Mouse (Mus musculus) neutrophil, adult 5-6 weeks (primary cell): ENCODE measurements around the gene Adamts17. TPM values are rescaled to one million over a fixed set of nuclear protein-coding genes. Genes with fewer than 3 reads are reported as not detected.

Experiments used
- ATAC-seq: fragments of 151-379, 151-347 bp; 2 replicates; pipeline ENCODE4 v1.8.0; 2017; ENCODE audit warnings: mild to moderate bottlenecking, moderate TSS enrichment; ENCODE audit not compliant: insufficient number of reproducible peaks, poor library complexity, low FRiP score, severe bottlenecking; ENCODE audit errors: extremely low read depth
- total RNA-seq: library from RNA; stranded (forward); fragments of 200-1000 nt; gene quantifications from 2 replicates; pipeline ENCODE4 v1.2.3, GENCODE M21; 2017

Adamts17 gene
- total RNA-seq, 1 experiment from 2014 or later: not detected

DNA sequence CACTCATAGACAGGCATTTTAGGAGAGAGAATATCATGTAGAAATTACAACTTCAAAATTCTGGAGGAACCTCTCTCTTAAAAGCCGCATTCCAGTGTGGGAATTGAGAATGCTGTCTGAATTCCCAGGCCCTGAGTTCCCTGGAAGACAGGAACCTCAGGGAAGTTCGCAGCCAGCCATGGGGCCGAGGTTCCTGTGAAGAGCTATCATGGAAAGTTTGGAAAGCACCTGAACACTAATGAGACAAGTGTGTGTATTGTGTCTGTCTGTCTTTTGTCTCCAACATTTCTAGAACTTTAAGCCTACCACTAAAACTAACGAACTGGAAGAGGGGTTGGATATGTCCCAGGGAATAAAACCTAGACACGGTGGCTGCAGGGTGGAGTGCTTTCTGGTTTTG, 170.3 kb downstream of the Adamts17 start:
- ATAC-seq: no peak

GRCm38 (mm10) chr7:67012011-67012751, 172.6 kb downstream of the Adamts17 start:
- no peak for ATAC-seq

DNA sequence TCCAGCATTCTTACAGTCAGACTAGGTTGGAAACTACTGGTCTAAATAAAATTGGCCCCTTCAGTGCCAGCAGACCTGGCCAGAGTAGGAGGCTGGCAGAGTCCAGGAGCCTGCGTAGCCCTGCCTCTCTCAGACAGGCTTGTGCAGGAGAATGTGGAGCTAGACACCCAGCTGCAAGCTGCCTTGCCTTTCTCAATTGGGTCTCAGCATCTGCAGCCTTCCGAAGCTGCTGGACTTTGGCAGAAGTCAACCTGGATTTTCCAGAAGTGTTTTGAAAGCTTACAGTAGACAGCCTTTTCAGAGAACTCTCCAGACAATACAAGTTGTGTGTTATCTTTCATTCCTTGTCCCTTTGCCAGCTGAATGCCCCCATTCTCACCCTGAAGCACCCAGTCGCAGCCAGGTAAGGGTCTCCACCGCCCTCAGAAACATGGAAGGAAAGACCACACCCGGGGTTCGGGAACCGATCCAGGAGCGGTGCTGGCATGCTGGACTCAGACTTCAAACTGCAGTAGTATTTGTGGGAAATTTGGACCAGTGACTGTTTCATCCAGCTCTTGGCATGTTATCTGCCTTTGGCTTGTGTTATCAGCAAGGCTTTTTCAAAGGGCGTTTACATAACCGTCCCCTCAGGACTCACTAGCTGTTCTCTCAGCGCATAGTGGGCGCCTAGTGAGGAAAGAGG, 173.8 kb downstream of the Adamts17 start:
- no peak for ATAC-seq

- no peak for ATAC-seq
Observed at GRCm38 (mm10) chr7:67019937-67020336, 180.4 kb downstream of the Adamts17 start.

DNA sequence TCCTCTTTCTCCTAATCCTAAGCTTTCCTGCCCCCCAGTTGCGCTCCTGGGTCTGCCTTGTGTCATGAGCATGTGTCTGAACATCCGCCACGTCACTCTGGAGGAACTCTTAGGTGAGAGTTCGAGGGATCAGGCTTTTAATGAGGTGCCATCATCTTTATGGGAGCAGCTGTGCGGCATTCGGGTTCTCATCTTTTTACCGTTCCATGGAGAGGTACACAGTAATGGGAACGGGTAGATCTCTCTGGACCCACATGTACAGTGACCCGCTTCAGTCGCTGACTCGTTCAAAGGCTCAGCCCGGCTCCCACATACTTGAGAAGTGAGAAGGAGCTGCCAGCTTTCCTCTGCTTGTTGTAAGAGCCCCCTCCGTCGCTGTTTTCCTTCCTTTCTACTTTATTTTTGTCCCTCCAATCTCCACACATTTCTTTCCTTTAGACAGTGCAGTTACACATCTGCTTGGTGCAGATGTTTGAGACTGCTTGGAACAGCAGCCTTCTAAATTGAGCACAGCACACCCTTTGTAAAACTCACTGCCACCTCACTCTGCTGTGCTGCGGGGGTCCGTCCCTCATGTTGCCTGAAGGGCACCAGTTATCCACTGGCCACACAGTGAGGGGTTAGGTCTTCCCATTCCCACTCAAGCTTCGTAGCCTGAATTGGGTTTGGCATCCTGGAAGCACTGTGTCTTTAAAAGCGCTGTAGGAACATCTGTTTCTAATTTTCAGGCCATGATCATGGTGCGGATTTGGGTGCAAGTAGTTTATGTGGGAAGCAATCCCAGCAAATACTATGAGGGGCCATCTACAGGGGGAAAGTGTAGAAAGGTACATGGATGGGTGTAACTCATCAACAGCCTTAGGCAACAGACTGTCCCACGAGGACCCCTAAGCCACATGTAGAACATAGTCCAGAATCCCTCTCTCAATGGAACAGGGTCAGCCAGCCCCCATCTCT, 186.9 kb downstream of the Adamts17 start:
- no peak for ATAC-seq

GRCm38 (mm10) chr7:67027216-67027615, 187.7 kb downstream of the Adamts17 start:
- no peak for ATAC-seq

DNA sequence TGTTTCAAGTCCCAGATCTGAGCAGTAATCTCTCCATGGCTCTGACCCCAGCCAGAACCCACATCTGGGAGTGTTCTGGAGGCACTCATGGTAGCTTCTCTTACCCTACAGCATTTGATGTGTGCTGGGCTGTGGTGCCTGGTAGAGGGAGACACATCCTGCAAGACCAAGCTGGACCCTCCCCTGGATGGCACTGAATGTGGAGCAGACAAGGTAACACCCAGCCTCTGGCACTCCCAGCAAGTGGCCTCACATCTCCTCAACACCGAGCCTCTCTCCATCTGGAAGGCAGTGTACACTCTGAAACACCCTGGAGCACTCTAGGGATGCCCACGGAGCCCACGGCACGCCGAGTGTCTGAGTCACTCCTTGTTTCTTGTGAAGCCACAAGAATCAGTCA, 188.2 kb downstream of the Adamts17 start:
- no peak for ATAC-seq

DNA sequence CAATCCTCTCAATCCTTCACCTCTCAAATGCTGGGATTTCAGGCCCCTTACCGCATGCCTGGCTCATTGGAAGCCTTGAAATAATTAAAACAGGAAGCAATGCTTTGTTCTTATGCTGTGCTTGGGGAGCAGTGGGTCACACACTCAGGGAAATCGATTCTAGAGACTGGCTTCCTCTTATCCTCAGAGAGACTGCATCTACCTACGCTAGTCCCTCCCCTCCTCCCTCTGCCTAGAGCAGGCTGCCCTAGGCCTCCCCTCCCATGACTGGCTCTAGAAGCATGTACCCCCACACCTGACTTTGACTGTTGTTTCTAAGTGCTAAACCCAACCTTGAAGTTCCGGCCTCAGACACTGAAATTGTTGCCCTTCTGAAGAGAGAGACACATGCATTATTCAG, 189.4 kb downstream of the Adamts17 start:
- ATAC-seq: no peak

- no peak for ATAC-seq
Observed at GRCm38 (mm10) chr7:67029481-67029880, 189.9 kb downstream of the Adamts17 start.

GRCm38 (mm10) chr7:67031284-67031683, 191.7 kb downstream of the Adamts17 start:
- ATAC-seq: no peak

DNA sequence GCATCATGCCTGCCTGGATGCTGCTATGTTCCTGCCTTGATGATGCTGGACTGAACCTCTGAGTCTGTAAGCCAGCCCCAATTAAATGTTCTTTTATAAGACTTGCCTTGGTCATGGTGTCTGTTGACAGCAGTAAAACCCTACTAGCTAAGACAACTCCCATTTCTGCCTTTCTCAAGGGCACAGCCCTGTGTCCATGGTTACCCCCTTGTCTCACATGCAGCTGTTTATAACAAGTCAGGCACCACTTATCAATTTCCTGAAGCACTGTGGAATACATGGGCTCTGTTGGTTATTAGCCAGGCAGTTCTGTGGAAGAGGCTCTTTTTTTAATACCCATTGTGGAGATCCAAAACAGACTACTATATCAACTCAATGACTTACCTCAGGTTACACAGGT, 193.1 kb downstream of the Adamts17 start:
- ATAC-seq: no peak

GRCm38 (mm10) chr7:67034369-67034768, 194.8 kb downstream of the Adamts17 start:
- ATAC-seq: no peak

DNA sequence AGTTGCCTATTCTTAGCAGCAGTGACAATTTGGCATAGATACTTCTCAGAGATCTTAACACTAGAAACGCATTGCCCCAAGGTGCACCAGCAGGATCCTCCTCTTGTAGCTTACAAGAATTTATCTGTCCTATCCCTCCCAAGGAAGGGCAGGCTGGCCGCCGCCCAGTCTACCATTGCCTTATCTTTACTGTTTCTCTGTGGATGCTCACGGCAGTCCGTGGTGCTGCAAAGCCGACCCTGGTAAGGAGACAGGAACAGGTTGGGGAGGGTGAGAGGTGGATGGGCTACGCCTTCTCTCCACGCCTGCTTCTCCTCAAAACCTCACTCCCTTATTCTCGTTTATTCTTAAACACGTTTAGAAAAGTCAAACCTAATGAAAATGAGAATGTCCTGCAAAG, 195.7 kb downstream of the Adamts17 start:
- ATAC-seq: no peak

DNA sequence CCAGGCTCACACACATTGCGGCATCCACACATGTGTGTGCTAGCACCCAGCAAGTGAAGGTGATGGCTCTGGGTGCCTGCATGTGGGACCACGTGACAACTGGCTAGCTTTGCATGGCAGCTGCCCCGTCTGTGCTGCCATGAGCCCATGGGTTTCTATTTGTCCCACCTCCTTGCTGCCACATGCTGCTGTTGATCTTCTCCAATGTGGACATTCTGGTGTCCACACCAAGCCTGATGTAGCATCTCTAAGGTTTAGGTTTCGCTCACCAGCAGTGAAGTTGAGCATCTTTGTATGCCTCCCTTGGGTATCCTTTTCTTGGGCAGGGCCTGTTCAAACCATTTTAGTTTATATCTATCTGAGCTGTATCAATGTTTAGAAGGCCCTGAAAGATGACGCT, 196.1 kb downstream of the Adamts17 start:
- no peak for ATAC-seq

DNA sequence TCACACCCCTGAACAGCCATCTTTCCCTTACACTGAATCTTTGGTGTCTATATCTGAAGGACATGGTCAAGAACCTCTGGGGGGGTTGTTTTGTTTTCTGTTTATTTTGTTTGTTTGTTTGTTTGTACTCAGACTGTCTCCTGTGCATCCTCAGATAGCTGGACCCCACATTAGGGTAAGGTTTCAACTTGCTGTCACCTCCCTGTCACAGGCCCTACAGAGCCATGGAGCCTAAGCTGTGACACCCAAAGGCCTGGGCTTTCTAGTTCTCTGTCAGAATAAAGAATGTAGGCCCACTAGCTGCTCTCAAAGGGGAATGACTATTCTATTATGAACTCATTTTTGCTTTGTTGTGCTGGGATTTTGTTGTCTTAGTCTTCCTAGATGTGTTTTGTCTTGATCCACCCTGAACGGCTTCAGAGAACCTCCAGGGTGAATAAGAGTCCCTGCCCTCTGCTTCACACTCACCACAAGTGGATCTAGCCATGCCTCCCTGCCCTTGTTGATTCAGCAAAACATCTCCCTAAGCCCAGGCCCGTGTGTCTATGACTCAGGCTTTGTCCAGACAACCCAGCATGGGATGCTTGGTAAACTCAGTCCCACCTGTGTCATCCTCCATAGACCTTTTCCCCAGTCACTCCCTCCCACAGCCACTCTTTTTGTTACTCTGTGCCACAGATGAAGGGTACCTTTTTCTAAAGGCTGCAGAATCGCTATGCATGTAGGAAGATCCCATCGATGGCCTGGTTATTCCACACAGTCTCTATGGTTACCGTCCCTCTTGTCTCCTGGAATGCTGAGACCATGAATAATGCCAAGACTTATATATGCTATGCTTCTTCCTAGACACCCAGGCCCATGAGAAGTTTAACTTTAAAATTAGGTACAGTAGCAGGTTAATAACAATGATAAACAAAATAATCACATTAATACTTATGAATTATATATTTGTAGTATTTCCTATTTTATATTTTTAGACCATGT, 197.3 kb downstream of the Adamts17 start:
- no peak for ATAC-seq

GRCm38 (mm10) chr7:67037726-67038520, 198.4 kb downstream of the Adamts17 start:
- ATAC-seq: no peak

DNA sequence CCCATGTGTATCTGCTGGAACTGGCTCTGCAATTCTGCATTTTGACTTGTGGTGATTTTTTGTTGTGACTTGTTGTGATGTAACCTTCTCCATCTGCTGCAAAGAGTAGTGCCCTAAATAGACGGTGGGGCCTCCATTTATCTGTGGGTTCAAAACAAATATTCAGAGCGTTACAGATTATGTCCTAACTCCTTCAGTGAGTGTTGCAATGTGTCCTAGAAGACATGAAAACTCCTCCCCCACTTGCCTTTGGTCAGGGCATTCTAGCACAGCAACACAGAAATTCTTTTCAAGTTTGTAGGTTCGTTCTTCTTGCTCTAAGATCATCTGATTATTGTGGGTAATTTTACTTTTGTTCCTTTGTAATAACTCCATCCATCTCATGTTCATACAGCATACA, 199.6 kb downstream of the Adamts17 start:
- ATAC-seq: no peak

DNA sequence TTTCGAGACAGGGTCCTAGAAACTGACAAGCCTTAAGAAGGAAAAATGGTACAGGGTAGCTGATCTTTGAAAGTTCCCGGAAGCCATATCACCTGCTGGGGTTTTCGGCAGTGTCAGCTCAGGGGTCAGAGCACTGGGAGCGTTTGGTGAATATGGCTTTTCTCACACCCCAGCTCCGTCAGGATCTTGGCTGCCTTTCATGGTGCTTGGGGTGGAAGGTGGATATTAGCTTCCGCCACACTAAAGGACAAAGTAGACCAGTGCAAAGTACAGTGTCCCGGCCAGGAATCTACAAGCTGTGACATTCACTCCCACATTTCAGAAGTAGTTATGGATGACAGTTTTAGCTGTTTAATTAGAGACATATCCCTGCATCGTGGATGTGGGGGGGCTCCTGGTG, 200.3 kb downstream of the Adamts17 start:
- ATAC-seq: no peak
